Mouse (Mus musculus): Measurements from ENCODE around the gene Nop58.
"Not testable (repeated sequence)": the region's sequence is repeated elsewhere in the genome, so short reads cannot be mapped to it uniquely, and the experiment has no call there.

Gene Nop58

DNA sequence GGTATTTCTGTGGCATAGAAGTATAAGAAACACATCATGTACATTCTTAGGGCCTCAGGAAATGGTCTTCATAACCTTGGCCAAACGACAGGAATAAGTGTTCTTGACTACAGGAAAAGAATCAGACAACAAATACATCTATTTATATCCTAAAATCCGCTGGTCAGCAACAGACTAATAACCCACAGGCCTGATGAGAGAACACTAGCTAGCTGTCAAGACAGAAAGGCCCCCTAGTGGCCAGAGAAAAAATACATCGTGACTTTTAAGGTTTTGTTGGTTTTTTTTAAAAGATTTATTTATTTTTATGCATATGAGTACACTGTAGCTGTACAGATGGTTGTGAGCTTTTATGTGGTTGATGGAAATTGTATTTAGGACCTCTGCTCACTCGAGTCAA is 35.1 kb downstream of the Nop58 start:
- no peak for DNase-seq (ENCODE audit: low read depth, low spot score)

DNA sequence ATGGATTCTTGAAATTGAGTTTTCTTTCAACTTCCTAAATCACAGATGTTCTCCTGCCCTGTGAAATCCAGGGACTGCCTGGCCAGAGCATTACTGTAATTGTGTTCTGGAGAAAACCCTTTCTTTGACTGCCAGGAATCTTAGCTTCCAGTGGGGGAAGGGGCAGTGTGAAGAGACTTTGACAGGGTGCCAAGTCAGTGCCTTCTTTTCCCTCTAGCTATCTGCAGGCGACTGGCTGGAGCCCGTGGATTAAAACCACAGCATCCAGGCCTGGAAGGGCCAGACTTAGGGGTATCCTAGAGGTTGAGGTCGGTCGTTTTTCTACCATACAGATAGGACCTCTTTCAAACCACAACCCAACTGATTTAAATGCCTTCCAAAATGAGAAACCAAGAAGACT is 40.9 kb downstream of the Nop58 start:
- no peak for DNase-seq (ENCODE audit: low read depth, low spot score)

DNA sequence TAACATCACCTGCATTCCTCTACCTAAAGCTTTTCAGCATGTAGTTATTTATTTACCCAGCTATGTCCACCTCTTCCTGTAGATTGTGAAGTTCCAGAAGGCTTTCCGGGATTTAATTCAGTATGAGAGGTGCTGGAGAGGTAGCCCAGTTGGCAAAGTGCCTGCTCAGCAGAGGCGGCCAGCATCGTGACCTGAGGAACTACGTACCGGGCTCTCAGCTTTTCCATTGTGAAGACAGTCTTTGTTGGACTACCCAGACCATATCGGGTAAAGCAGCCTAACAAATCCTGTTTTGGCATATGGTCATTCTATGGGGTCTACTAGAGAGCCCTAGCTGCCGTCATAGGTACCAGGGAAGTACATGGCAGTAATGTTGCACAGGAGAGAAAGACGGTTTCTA is 45.3 kb downstream of the Nop58 start:
- DNase-seq (ENCODE audit: low read depth, low spot score): no peak

DNA sequence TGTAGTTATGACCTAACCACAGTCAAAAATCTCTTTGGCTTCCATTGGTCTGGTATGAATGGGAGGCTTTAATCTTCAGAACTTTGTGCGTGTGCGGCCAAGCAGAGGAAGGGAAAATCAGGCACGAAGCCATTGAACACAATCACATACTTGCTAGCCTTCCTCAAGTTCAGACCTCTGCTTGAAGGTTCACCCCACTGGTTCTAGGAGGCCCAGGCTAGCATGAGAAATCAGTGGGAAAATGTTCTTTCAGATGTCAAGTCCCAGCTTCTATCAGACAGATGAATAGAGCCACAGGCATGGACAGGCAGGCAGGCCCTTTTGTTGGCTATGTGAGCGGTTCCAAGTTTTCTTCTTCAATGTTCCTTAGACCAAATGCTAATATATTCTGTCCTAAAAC is 46.0 kb downstream of the Nop58 start:
- DNase-seq (ENCODE audit: low read depth, low spot score): no peak

DNA sequence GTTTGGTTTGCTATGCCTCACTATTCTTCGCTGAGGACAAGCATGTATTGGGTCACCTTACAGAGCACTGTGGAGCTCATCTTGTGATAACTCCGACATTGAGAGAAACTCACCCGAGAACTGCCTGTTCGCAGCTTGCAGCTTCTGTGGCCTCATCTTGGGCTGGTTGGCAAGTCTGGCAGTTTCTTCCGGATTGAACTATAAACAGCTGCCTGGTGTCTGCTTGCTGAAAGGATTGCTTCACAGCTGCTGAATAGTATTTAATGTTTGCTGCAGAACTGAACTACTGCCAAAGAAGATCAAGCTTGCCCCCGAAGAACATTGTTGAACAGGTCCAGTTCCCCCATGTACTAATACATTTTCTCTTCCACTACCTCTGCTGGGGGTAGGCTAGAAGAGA is 49.3 kb downstream of the Nop58 start:
- no peak for DNase-seq (ENCODE audit: low read depth, low spot score)

DNA sequence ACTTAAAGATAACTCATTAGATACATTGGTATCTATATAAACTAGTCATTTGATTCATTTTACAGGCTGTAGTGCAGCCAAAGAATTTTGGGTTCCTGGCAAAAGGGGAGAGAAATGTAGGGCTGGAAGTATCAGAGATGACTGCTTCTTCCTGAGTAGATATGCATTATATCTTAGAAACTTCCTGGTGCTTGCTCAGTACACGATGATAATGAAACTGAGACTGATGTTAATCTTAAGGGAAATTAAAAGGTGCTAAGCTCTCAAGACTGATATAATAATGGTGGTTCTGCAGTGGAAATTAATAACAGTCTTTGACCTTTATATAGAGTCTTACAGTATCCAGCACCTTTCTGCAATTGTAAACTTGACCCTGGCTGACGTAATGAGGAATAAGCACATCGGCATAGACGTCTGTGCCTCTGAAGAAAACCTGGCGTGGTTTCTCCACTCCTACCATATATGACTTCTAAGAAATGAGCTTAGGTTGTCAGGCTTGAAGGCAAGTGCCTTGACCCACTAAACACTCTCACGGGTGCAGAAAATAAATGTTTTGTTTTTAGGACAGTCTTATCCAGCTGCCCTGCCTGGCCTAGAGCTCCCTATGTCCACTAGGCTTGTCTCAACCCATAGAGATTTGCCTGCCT is 54.1 kb downstream of the Nop58 start:
- no peak for DNase-seq (ENCODE audit: low read depth, low spot score)

DNA sequence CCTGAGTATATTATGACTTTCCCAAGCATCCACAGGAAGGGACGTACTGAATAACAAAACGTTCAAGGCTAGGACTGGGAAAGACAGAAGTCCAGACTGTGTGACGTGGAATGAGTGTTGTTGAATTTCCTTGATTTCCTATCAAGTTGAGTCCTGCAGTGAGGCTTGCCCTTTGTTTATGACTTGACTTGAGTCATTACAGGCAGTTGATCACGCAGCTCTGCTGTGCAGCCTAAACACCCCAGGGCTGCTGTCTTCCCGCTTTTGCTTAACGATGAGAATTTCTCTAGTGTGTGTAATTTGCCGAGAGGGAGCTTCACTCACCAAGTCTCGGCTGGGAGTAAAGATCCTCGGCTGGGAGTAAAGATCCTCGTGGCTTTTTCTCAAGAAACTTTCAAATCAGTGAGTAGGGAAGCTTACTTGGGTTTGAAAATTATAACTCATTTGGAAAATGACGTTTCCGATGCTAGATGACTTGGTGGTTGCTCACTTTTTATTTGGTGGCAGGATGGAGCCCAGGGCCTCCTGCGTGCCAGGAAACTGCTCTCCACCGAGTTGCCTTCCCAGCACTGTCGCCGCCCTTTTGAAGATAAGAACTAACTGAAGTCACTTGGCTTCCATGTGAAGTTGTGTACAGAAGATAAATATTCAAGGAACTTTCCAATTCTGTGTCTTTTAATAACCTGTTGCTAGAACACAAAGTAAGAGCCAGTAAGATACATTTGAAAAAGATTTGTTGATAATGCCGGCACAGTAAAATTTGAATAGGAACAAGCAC is 55.0 kb downstream of the Nop58 start:
- DNase-seq (ENCODE audit: low read depth, low spot score): no peak

DNA sequence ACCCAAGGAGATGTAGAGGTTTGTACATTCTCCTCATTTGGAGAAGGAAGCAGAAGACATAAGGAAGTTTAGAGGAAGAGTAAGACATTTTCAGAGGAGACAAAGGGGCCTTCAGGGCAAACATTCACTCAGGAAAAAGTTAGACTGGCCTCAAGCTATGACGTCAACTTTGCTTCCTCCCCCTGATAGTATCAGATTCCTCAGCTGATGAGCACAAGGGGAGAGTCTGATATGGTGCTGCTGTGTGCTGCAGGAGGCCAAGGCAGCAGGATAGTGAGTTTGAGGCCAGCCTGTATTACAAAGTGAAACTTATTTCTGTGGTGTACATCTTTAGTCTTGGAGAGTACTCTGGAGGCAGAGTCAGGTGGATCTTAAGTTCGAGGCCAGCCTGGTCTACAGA is 64.3 kb downstream of the Nop58 start:
- DNase-seq (ENCODE audit: low read depth, low spot score): no peak

DNA sequence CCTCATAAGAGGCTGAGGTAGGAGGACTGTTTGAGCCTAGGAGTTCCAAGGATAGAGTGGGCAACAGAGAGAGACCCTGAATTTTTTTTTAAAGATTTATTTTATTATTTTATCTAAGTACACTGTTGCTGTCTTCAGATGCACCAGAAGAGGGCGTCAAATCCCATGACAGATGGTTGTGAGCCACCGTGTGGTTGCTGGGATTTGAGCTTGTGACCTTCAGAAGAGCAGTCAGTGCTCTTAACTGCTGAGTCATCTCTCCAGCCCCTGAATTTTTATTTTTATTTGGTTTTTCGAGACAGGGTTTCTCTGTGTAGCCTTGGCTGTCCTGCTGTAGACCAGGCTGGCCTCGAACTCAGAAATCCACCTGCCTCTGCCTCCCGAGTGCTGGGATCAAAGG is 65.0 kb downstream of the Nop58 start:
- not testable (repeated sequence) for DNase-seq (ENCODE audit: low read depth, low spot score)

DNA sequence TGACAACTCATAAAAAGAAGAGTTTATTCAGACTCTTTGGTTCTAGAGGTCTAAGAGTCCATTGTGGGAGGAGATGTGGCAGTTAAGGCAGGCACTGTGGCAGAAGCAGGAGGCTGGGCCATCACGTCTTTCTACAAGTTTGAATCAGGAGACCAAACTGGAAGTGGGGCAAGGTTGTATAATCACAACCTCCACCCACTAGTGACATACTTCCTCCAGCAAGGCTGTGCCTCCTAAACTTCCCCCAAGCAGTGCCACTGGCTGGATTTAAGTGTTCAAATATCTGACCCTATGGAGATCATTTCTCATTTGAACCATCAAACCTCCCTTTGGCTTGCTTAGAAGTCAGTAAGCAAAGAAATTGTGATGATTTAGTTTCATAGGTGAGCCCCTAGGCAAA is 70.5 kb downstream of the Nop58 start:
- no peak for DNase-seq (ENCODE audit: low read depth, low spot score)

DNA sequence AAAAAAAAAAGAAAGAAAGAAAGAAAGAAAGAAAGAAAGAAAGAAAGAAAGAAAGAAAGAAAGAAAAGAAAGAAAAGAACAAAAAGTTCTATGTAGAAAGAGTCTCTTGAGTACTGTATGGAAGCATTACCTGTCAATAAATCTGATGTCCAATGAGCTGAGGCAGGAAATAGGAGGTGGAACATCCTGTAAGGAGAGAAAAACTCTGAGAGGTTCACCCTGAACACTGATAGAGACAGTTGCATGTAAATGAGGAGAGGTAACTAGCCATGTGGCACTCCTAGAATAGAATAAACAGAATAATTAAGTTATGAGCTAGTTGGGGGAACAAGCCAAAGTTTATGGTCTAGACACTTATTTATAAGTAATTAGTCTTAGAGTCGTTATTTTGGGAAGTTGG is 73.6 kb downstream of the Nop58 start:
- DNase-seq (ENCODE audit: low read depth, low spot score): no peak

DNA sequence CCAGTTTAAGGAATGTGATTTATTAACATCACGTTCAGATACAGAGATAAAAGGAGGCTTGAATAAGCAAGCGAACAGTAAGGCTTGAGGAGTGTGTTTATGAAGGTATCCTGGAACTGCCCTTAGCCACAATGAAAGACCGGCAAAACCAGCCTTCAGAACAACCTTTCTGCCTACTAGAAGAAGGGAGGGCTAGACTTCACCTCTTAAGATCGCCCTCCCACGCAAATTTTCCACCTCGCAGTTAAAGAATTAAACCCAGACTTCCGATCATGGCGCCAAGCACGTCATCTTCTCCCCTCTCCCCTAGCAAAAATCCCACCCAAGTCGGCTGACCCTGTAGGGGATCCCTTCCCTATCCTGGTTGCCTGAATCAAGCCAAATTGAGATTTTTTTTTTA is 77.4 kb downstream of the Nop58 start:
- no peak for DNase-seq (ENCODE audit: low read depth, low spot score)

DNA sequence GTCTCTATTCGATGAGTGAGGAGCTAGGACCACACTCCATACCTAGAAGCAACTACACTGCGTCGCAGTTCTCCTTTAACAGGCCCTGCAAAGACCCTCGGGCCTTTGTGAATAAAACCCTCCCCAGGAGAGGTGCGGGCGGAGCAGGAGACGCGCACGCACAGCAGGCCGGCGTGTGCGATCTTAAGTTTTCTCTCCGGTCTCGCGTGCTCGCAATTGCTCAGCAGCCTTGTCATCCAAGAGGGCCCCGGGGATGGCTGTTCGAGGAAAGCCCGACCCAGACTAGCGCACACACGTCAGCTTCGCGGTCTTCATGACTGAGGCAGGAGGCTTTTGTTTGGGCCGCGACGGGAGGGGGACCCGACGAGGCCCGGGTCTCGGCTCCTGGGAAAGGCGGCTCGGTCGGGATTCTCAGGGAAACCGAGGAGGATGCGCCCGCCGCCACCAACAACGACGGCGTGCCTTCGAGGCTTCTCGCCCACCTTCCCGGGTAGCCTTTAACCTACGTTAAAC is 77.9 kb downstream of the Nop58 start:
- DNase-seq (ENCODE audit: low read depth, low spot score): no peak

DNA sequence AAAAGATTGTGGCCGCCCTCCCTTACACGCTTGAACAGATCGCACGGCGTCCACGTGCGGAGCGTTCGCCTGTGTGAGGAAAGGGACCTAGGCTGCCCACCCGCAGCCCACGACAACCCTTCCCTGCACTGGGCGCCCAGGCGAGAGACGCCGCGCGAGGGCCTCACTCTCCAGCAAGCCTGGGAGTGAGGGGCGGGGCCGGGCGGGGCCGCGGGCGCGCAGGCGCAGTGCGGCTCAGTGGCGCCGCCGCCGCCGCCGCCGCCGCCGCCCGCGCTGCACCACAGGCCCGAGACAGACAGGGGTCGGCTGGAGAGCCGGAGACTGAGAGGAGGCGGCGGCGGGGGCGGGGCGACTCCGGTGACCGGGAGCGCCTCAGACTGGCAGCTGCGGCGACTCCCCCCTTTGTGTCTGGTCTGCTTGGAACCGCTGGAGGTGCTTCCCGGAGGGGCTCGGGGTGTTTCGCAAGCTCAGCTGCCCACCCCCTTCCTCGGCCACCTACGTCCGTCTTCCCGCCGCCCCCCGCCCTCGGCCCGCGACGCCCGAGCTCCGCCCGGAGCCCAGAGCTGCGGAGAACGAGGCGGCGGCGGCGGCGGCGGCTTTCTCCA is 78.5 kb downstream of the Nop58 start, which contains the start of gene Bmpr2:
Gene Bmpr2 (plus strand): TSS at position 237 of the 605 bp plus-strand sequence.
- DNase-seq (ENCODE audit: low read depth, low spot score): peak; percentile 50

DNA sequence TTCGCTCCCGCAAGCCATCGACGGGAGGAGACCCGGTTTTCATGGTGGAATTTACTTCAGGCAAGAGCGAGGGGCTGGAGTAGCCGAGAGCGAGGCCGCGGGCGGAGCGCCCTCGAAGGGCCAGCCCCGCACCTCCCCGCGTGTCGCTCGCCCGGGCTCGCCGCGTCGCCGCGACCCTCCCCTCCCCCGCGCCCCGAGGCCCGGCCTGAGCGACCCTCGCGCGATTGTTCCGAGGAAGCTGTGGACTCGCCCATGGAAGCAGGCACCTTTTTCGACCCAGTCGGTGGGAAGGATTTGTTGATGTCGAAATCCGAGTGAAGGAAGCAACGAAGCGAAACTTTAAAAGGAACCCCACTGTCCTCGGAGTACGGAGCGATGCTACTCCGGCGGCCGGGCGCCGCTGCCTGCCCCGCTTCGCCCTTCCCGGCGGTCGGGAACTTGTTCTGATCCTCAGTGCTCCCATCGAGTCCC is 79.0 kb downstream of the Nop58 start:
- no peak for DNase-seq (ENCODE audit: low read depth, low spot score)

DNA sequence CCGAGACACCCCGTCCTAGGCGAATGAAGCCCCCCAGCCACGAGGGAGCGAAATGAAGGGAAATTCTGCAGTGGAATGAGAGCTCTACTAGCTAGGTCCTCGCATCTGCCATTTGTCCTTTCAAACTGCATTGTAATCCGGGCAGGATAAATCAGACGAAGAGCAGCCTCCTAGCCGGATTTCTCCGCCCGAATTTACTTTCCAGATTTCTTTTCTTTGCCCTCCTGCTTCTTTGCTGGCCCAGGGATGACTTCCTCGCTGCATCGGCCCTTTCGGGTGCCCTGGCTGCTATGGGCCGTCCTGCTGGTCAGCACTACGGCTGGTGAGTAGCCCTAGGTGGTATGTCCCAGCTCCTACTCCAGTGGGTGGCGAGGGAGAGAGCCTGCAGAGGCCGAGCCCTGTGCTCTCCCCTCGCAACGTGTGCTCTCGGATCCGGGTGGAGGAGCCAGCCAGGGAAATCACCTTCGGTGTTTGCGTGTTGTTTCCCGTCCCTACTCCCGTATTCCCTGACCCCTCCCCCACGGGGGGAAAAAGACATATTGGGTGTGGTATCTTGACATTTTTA is 79.7 kb downstream of the Nop58 start:
- no peak for DNase-seq (ENCODE audit: low read depth, low spot score)

DNA sequence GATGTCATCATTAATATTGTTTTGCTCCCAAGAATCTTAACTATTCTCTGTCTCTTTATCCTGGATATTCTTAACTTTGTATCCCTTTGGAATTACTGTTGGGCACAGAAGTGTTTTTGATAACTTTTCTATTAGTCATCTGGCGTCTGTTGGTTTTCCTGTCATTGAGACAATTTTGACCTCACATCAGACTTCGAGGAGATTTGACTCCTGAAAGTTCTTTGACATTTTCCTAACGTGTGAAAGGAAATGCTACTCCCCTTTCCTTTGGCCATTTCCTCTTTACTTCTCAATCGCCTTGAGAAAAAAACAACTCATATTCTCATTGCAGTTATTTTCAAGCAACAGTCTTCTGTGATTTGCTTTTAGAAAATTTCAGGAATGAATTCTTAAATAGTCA is 80.5 kb downstream of the Nop58 start:
- no peak for DNase-seq (ENCODE audit: low read depth, low spot score)

DNA sequence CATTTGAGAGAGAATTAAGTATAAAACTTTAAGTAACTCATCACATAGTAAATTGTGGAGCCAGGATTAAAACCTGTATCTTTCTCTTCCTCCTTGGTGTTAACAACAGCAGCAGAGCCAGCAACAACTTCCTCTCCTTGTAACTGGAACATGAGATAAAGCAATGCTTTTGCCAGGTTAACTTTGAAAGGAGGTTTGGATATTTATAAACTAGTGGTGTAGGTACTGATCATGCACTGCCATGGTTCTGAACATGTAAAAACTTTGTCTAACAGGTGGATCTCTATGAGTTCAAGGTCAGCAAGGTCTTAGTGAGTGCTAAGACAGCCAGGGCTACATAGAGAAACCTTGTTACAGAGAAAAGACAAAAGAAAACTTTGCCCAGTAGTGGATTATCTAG is 81.9 kb downstream of the Nop58 start:
- DNase-seq (ENCODE audit: low read depth, low spot score): no peak
